ENCODE assay signal across 10 mouse cellular contexts in the genomic region with DNA sequence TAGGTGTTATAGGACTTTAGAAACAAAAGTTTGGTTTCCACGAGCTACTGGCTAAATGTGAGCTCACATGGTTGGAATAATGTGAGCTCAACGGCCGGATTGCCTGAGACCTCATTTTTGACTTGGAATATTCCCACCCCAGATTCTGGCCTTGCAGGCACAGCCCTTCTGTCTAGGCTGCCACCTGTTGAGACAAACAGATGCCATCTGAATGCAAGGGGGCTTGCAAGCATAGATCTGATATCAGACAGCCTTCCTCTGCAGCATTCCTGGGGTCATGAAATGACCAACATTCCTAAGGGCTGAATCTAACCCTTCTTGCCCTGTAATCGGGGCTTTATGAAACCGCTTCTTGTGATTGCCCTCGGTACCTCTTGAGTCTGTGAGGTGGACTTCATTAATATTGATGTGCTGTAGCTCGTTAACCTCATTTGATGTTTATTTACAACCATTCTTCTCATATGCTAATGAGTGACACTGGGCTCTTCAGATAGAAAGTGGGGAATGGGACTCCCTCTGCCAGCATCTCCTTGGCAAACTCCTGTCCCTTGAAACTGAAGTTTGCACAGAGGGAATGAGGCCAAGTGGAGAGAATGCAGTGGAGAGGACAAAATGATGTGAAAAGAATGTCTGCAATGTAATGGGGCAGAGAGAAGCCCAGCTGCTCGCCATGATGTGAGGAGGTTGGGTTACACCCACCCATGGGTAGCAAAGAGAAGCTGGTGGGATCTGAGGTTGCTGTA.
DNase-seq lines count a peak whose midpoint lies in the region; ATAC-seq and TF ChIP-seq lines count a peak whose summit lies in the region.
"Had no signal": no experiment of that assay in that cellular context is flagged by ENCODE, and none has a peak within 500 bp of the region (broad histone marks: within the 10 kb centered on the region; RNA-seq: fewer than 3 reads in every experiment).

No protein-coding gene starts in this region.

- TF ChIP-seq POLR2A in limb, embryonic 14.5 days (IDR thresholded peaks at IDR 0.05; ENCODE audit: borderline replicate concordance, extremely low read depth, insufficient read depth, insufficient read length): no peak
- no peak for TF ChIP-seq POLR2A in thymus, adult 2 months (IDR thresholded peaks at IDR 0.05; ENCODE audit: control insufficient read depth, extremely low read depth, insufficient read depth, low read length, poor library complexity)

- H3K27me3 ChIP-seq in limb, embryonic 14.5 days (ENCODE audit: control insufficient read depth, insufficient read depth, low read length): no peaks in the 10 kb centered on the region
- no peaks in the 10 kb centered on the region for H3K27me3 ChIP-seq in limb, embryonic 10.5 days (ENCODE audit: low read depth, poor library complexity, severe bottlenecking)
- no peaks in the 10 kb centered on the region for H3K27me3 ChIP-seq in forebrain, postnatal 0 days (ENCODE audit: insufficient read depth, low read length)
- no peaks in the 10 kb centered on the region for H3K27me3 ChIP-seq in neural tube, embryonic 13.5 days
- no peaks in the 10 kb centered on the region for H3K27me3 ChIP-seq in thymus, adult 2 months (ENCODE audit: control insufficient read depth, insufficient read depth, low read length)
- H3K27me3 ChIP-seq: liver, embryonic 15.5 days had no signal

- no peak overlapping the region for H3K9ac ChIP-seq in limb, embryonic 14.5 days (ENCODE audit: low read depth, low read length, severe bottlenecking)
- H3K9ac ChIP-seq in forebrain, postnatal 0 days: no peak overlapping the region
- H3K9ac ChIP-seq in neural tube, embryonic 13.5 days: no peak overlapping the region
- H3K9ac ChIP-seq: liver, embryonic 15.5 days had no signal

- 0 out of 2 replicates have a peak, but pooled peaks cover under 1% of the 10 kb centered on the region for H3K4me1 ChIP-seq in limb, embryonic 14.5 days (ENCODE audit: control insufficient read depth, insufficient read depth, low read length)
- H3K4me1 ChIP-seq in limb, embryonic 10.5 days: no peaks in the 10 kb centered on the region
- no peaks in the 10 kb centered on the region for H3K4me1 ChIP-seq in forebrain, postnatal 0 days (ENCODE audit: insufficient read depth)
- peaks cover 56% of the 10 kb centered on the region for H3K4me1 ChIP-seq in neural tube, embryonic 13.5 days (replicated peaks)
- no peaks in the 10 kb centered on the region for H3K4me1 ChIP-seq in thymus, adult 2 months (replicated peaks; ENCODE audit: control insufficient read depth, insufficient read depth, low read length)
- H3K4me1 ChIP-seq: liver, embryonic 15.5 days had no signal

- no peak overlapping the region for H3K4me3 ChIP-seq in limb, embryonic 14.5 days (replicated peaks; ENCODE audit: low read length)
- H3K4me3 ChIP-seq in limb, embryonic 10.5 days: no peak overlapping the region
- no peak overlapping the region for H3K4me3 ChIP-seq in forebrain, postnatal 0 days (ENCODE audit: low read depth, low read length)
- H3K4me3 ChIP-seq in neural tube, embryonic 13.5 days: no peak overlapping the region
- H3K4me3 ChIP-seq in thymus, adult 2 months (ENCODE audit: control insufficient read depth, insufficient read depth, low read length): no peak overlapping the region
- H3K4me3 ChIP-seq: liver, embryonic 15.5 days had no signal

- WGBS in limb, embryonic 14.5 days: 69% methylated on average over 8 of the region's 8 CpGs
- WGBS in limb, embryonic 10.5 days: 85% methylated on average over 8 of the region's 8 CpGs
- 25% methylated on average over 8 of the region's 8 CpGs for WGBS in forebrain, postnatal 0 days
- 37% methylated on average over 8 of the region's 8 CpGs for WGBS in neural tube, embryonic 13.5 days
- 94% methylated on average over 8 of the region's 8 CpGs for WGBS in thymus, adult 2 months

- peak; percentile 20 for DNase-seq in cerebellum, adult 9-11 months
- DNase-seq in cerebellum, adult 8-10 months: no peak
- peak; percentile 24 for DNase-seq in limb, embryonic 14.5 days (ENCODE audit: low spot score)
- DNase-seq in limb, embryonic 10.5 days (ENCODE audit: low spot score): no peak
- DNase-seq in forebrain, postnatal 0 days: peak; percentile 18
- DNase-seq in thymus, adult 2 months: no peak
- DNase-seq: heart, postnatal 36 days had no signal

- no peaks in the 10 kb centered on the region for H3K36me3 ChIP-seq in limb, embryonic 14.5 days (ENCODE audit: control insufficient read depth, insufficient read depth, low read length)
- no peaks in the 10 kb centered on the region for H3K36me3 ChIP-seq in limb, embryonic 10.5 days
- H3K36me3 ChIP-seq in forebrain, postnatal 0 days (ENCODE audit: insufficient read depth): no peaks in the 10 kb centered on the region
- no peaks in the 10 kb centered on the region for H3K36me3 ChIP-seq in neural tube, embryonic 13.5 days
- H3K36me3 ChIP-seq in thymus, adult 2 months (ENCODE audit: control insufficient read depth, insufficient read depth, low read length): no peaks in the 10 kb centered on the region
- H3K36me3 ChIP-seq: liver, embryonic 15.5 days had no signal

- no peaks in the 10 kb centered on the region for H3K9me3 ChIP-seq in limb, embryonic 14.5 days (ENCODE audit: control insufficient read depth, low read length)
- H3K9me3 ChIP-seq in limb, embryonic 10.5 days (replicated peaks): no peaks in the 10 kb centered on the region
- no peaks in the 10 kb centered on the region for H3K9me3 ChIP-seq in forebrain, postnatal 0 days (ENCODE audit: low read length)
- no peaks in the 10 kb centered on the region for H3K9me3 ChIP-seq in neural tube, embryonic 13.5 days
- H3K9me3 ChIP-seq: liver, embryonic 15.5 days had no signal

- no peak overlapping the region for H3K27ac ChIP-seq in limb, embryonic 14.5 days (replicated peaks; ENCODE audit: low read depth, low read length)
- no peak overlapping the region for H3K27ac ChIP-seq in limb, embryonic 10.5 days
- no peak overlapping the region for H3K27ac ChIP-seq in forebrain, postnatal 0 days (ENCODE audit: low read depth, low read length)
- H3K27ac ChIP-seq in neural tube, embryonic 13.5 days (replicated peaks): peak overlapping the region; percentile 42
- no peak overlapping the region for H3K27ac ChIP-seq in thymus, adult 2 months (ENCODE audit: control insufficient read depth, insufficient read depth, low read length)
- H3K27ac ChIP-seq: liver, embryonic 15.5 days had no signal

- peak; percentile 79 for ATAC-seq in limb, embryonic 14.5 days (ENCODE audit: low FRiP score, low read depth)
- ATAC-seq in forebrain, postnatal 0 days: no peak; the same call in 1 of the 2 replicates
- ATAC-seq in neural tube, embryonic 13.5 days (ENCODE audit: low read depth): peak; percentile 71; the same call in 1 of the 2 replicates
- ATAC-seq in granulocyte monocyte progenitor cell, adult 5-6 weeks (replicated peaks; ENCODE audit: poor library complexity, severe bottlenecking): no peak

- H3K4me2 ChIP-seq in limb, embryonic 14.5 days (replicated peaks; ENCODE audit: low read depth, low read length, severe bottlenecking): no peak overlapping the region
- H3K4me2 ChIP-seq in forebrain, postnatal 0 days (ENCODE audit: low read depth): no peak overlapping the region
- H3K4me2 ChIP-seq in neural tube, embryonic 13.5 days: no peak overlapping the region
- H3K4me2 ChIP-seq: liver, embryonic 15.5 days had no signal

- no peak for TF ChIP-seq CTCF in forebrain, postnatal 0 days (IDR thresholded peaks at IDR 0.05; ENCODE audit: low read depth)
- no peak for TF ChIP-seq CTCF in thymus, adult 2 months (IDR thresholded peaks at IDR 0.05; ENCODE audit: borderline replicate concordance, control insufficient read depth, extremely low read depth, insufficient read depth, low read length, poor library complexity)

Comparison
In these comparisons a context has a peak if more than half of its experiments do, and no peak if none do; other contexts are left out.
1. DNase-seq: peak in cerebellum, adult 9-11 months (single experiment), limb, embryonic 14.5 days (single experiment) and forebrain, postnatal 0 days (single experiment); none in cerebellum, adult 8-10 months (single experiment), limb, embryonic 10.5 days (single experiment) and thymus, adult 2 months (single experiment).
2. ATAC-seq: peak in limb, embryonic 14.5 days (single experiment) and neural tube, embryonic 13.5 days (single experiment); none in forebrain, postnatal 0 days (single experiment) and granulocyte monocyte progenitor cell, adult 5-6 weeks (single experiment).